In the genomic region with DNA sequence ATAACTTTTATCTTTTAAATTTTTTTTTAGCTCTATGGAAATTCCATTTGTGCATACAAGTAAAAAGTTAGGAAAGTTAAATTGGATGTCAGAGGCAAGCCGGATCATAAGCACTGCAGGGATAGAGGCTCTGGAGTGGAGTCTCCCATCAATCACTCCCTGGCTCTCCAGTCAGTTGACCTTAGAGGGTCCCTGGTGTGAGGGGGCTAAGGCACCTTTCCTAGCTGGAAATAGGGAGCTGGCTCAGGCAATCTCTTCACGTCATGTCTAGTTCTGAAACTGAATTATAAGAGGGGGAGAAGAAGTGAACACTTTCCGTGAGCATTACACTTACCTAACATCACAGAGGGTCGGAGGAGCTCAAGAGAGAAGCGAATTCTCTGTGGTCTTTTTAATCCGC, we compare ENCODE assay signal across 26 mouse cellular contexts.
A peak's percentile ranks its signal among the peaks of the same experiment; 100 is the strongest.
DNase-seq lines count a peak whose midpoint lies in the region; ATAC-seq and TF ChIP-seq lines count a peak whose summit lies in the region.
"Had no signal": no experiment of that assay in that cellular context is flagged by ENCODE, and none has a peak within 500 bp of the region (broad histone marks: within the 10 kb centered on the region; RNA-seq: fewer than 3 reads in every experiment).

No protein-coding gene starts in this region.

- no peak for TF ChIP-seq CTCF in ES-Bruce4 (IDR thresholded peaks at IDR 0.05; ENCODE audit: low read depth, low read length)

- 37% methylated on average over 6 of the region's 6 CpGs for WGBS in limb, embryonic 13.5 days
- 59% methylated on average over 6 of the region's 6 CpGs for WGBS in limb, embryonic 10.5 days
- WGBS in limb, embryonic 14.5 days = 42% methylated on average over 6 of the region's 6 CpGs

- no peak overlapping the region for H3K4me2 ChIP-seq in limb, embryonic 13.5 days (replicated peaks)
- no peak overlapping the region for H3K4me2 ChIP-seq in limb, embryonic 14.5 days (replicated peaks; ENCODE audit: low read depth, low read length, severe bottlenecking)
- H3K4me2 ChIP-seq: embryonic facial prominence, embryonic 12.5 days; embryonic facial prominence, embryonic 15.5 days; heart, embryonic 12.5 days; heart, embryonic 15.5 days; hindbrain, embryonic 14.5 days had no signal

- H3K36me3 ChIP-seq in limb, embryonic 13.5 days = no peaks in the 10 kb centered on the region
- H3K36me3 ChIP-seq in limb, embryonic 10.5 days = no peaks in the 10 kb centered on the region
- H3K36me3 ChIP-seq in ES-Bruce4 (ENCODE audit: control insufficient read depth, insufficient read depth, low read length, poor library complexity, severe bottlenecking) = no peaks in the 10 kb centered on the region
- no peaks in the 10 kb centered on the region for H3K36me3 ChIP-seq in limb, embryonic 14.5 days (ENCODE audit: control insufficient read depth, insufficient read depth, low read length)
- H3K36me3 ChIP-seq: embryonic facial prominence, embryonic 12.5 days; embryonic facial prominence, embryonic 15.5 days; G1E; heart, embryonic 12.5 days; heart, embryonic 15.5 days had no signal

- no peak for TF ChIP-seq EP300 in ES-Bruce4 (IDR thresholded peaks at IDR 0.05; ENCODE audit: insufficient read depth, low read depth, low read length)

- TF ChIP-seq POLR2A in ES-Bruce4 (IDR thresholded peaks at IDR 0.05; ENCODE audit: insufficient read depth, low read length) = no peak
- no peak for TF ChIP-seq POLR2A in limb, embryonic 14.5 days (IDR thresholded peaks at IDR 0.05; ENCODE audit: borderline replicate concordance, extremely low read depth, insufficient read depth, insufficient read length)

- H3K4me1 ChIP-seq in limb, embryonic 13.5 days = peaks cover 22% of the 10 kb centered on the region
- H3K4me1 ChIP-seq in limb, embryonic 10.5 days = peaks cover 22% of the 10 kb centered on the region
- H3K4me1 ChIP-seq in ES-Bruce4 (ENCODE audit: control insufficient read depth, insufficient read depth, low read length) = no peaks in the 10 kb centered on the region
- peaks cover 10% of the 10 kb centered on the region for H3K4me1 ChIP-seq in limb, embryonic 14.5 days (ENCODE audit: control insufficient read depth, insufficient read depth, low read length)

- no peak overlapping the region for H3K27ac ChIP-seq in limb, embryonic 13.5 days
- H3K27ac ChIP-seq in limb, embryonic 10.5 days = no peak overlapping the region
- 0 out of 2 replicates have a peak overlapping the region, but pooled peaks have one; percentile 24 for H3K27ac ChIP-seq in ES-Bruce4 (ENCODE audit: insufficient read depth, low read length)
- no peak overlapping the region for H3K27ac ChIP-seq in limb, embryonic 14.5 days (replicated peaks; ENCODE audit: low read depth, low read length)
- H3K27ac ChIP-seq: embryonic facial prominence, embryonic 12.5 days; embryonic facial prominence, embryonic 15.5 days; gastrocnemius, adult 2 months; heart, embryonic 15.5 days; hindbrain, embryonic 14.5 days; hindbrain, postnatal 0 days had no signal

- ATAC-seq in limb, embryonic 13.5 days (ENCODE audit: low FRiP score, low read depth) = 0 out of 2 replicates have a peak, but pooled peaks have one; percentile 15
- no peak for ATAC-seq in limb, embryonic 14.5 days (ENCODE audit: low FRiP score, low read depth)
- ATAC-seq: forebrain, embryonic 14.5 days; forebrain, postnatal 0 days; hindbrain, postnatal 0 days had no signal

- H3K9ac ChIP-seq in limb, embryonic 13.5 days = no peak overlapping the region
- H3K9ac ChIP-seq in ES-Bruce4 (ENCODE audit: low read depth, poor library complexity, severe bottlenecking) = no peak overlapping the region
- H3K9ac ChIP-seq in limb, embryonic 14.5 days (ENCODE audit: low read depth, low read length, severe bottlenecking) = no peak overlapping the region
- H3K9ac ChIP-seq: embryonic facial prominence, embryonic 12.5 days; embryonic facial prominence, embryonic 15.5 days; forebrain, postnatal 0 days; heart, embryonic 12.5 days; heart, embryonic 15.5 days; hindbrain, embryonic 14.5 days had no signal

- no peaks in the 10 kb centered on the region for H3K9me3 ChIP-seq in limb, embryonic 13.5 days
- no peaks in the 10 kb centered on the region for H3K9me3 ChIP-seq in limb, embryonic 10.5 days (replicated peaks)
- H3K9me3 ChIP-seq in ES-Bruce4 (replicated peaks; ENCODE audit: control insufficient read depth, insufficient read depth, low read length, poor library complexity, severe bottlenecking) = no peaks in the 10 kb centered on the region
- H3K9me3 ChIP-seq in limb, embryonic 14.5 days (ENCODE audit: control insufficient read depth, low read length) = no peaks in the 10 kb centered on the region
- H3K9me3 ChIP-seq: embryonic facial prominence, embryonic 12.5 days; embryonic facial prominence, embryonic 15.5 days; G1E; heart, embryonic 12.5 days; heart, embryonic 15.5 days had no signal

- H3K4me3 ChIP-seq in limb, embryonic 13.5 days = no peak overlapping the region
- H3K4me3 ChIP-seq in limb, embryonic 10.5 days = no peak overlapping the region
- no peak overlapping the region for H3K4me3 ChIP-seq in ES-Bruce4 (ENCODE audit: low read depth, low read length)
- H3K4me3 ChIP-seq in limb, embryonic 14.5 days (replicated peaks; ENCODE audit: low read length) = no peak overlapping the region
- H3K4me3 ChIP-seq: embryonic facial prominence, embryonic 12.5 days; embryonic facial prominence, embryonic 15.5 days; gastrocnemius, adult 2 months; heart, embryonic 12.5 days; heart, embryonic 15.5 days had no signal

- no peaks in the 10 kb centered on the region for H3K27me3 ChIP-seq in limb, embryonic 13.5 days
- no peaks in the 10 kb centered on the region for H3K27me3 ChIP-seq in limb, embryonic 10.5 days (ENCODE audit: low read depth, poor library complexity, severe bottlenecking)
- H3K27me3 ChIP-seq in ES-Bruce4 (ENCODE audit: control insufficient read depth, insufficient read depth, low read length, poor library complexity, severe bottlenecking) = no peaks in the 10 kb centered on the region
- H3K27me3 ChIP-seq in limb, embryonic 14.5 days (ENCODE audit: control insufficient read depth, insufficient read depth, low read length) = no peaks in the 10 kb centered on the region
- H3K27me3 ChIP-seq: embryonic facial prominence, embryonic 12.5 days; embryonic facial prominence, embryonic 15.5 days; heart, embryonic 12.5 days; heart, embryonic 15.5 days had no signal

- DNase-seq in limb, embryonic 10.5 days (ENCODE audit: low spot score) = no peak
- DNase-seq in limb, embryonic 14.5 days (ENCODE audit: low spot score) = peak; percentile 21
- no peak for DNase-seq in left cerebral cortex, adult 9 months (ENCODE audit: low spot score in 2 of 2)
- DNase-seq in ovary, adult 18-20 months (ENCODE audit: low spot score) = no peak
- DNase-seq: adrenal gland, adult 2 months; adrenal gland, postnatal 14 days; cerebellum, adult 11 months; cerebellum, adult 2 months; cerebellum, adult 9-11 months; cerebellum, postnatal 25 days; forebrain, postnatal 0 days; gastrocnemius, adult 2 months; gastrocnemius, postnatal 14 days; heart, adult 18-20 months; heart, postnatal 10 days; heart, postnatal 4 days had no signal
